Mouse (Mus musculus): Measurements from ENCODE around the gene Fam184b. TPM values are rescaled to one million over a fixed set of nuclear protein-coding genes. Genes with fewer than 3 reads are reported as not detected.

The Fam184b gene
- total RNA-seq, 4 experiments from 2014 or later: 0.22 to 0.58 (median 0.42) TPM

DNA sequence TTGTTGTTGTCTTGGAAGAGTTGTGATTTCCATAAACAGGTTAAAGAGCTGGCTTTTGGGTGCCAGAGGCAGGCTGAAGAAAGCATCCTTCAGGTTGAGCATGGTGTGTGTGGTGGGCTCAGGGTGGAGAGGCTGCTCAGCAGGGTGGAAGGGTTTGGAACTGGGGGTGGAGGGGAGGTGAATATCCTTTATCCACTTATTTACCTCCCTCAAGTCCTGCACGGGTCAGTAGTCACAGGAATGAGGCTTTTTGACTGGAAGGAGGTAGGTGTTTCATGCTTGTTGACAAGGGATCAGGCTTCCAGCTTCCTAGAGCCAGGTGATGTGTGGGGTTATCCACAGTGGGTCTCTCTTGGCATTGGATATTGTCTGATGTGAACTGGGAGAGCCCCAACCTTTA, 124.8 kb downstream of the Fam184b start:
- DNase-seq (ENCODE audit: low spot score in 2 of 2): no peak

- DNase-seq (ENCODE audit: low spot score in 2 of 2): no peak
These were observed 125.9 kb downstream of the Fam184b start for GRCm38 (mm10) chr5:45513511-45513910.

GRCm38 (mm10) chr5:45512908-45513307, 126.5 kb downstream of the Fam184b start:
- DNase-seq (ENCODE audit: low spot score in 2 of 2): no peak

- no peak for DNase-seq (ENCODE audit: low spot score in 2 of 2)
These were observed 129.3 kb downstream of the Fam184b start for GRCm38 (mm10) chr5:45510071-45510470.

DNA sequence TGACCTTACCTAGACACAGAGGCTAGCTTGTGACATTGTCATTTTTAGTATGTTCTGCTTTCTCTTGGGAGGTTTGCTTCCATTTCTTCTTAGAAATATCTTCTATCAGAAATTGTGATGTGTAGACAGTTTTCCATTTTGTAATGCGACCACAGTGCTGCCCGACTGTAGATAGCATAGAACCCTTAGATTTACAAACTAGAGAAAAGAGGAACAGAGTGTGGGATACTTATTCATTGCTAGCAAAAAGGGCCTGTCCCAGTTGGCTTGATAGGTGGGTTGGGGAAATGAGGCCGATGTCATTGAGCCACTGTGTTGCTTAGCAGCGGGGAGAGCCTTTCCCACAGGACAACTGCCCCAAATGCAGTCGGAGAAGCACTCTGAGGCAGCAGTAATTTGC, 141.8 kb downstream of the Fam184b start:
- DNase-seq (ENCODE audit: low spot score in 2 of 2): no peak

DNA sequence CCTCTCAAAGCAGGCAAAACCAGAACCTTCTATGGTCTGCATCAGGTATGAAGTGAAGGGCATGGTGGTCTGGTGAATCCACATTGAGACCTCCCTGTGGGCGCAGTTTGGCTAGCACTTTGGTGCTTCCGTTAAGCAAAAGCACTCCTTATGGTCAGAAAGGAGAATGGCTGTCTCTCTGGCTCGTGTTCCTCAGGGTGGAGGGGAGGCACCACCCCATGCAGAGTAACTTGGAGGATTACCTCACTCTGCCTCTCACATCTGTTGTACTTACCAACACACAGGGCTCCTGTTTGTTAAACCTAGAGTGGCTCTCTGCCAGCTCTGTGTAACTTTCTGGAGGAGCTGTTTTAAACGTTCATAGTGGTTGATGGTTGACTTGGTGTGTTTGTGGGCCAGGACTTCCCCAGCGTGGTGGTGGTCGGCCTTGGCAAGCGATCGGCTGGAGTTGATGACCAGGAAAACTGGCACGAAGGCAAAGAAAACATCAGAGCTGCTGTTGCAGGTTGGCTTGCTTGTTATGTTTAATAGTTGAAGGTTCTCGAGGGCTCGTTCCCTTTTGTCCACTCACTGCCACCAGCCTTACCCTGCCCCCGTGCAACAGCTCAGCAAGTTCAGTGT, 142.4 kb downstream of the Fam184b start:
- DNase-seq (ENCODE audit: low spot score in 2 of 2): no peak

DNA sequence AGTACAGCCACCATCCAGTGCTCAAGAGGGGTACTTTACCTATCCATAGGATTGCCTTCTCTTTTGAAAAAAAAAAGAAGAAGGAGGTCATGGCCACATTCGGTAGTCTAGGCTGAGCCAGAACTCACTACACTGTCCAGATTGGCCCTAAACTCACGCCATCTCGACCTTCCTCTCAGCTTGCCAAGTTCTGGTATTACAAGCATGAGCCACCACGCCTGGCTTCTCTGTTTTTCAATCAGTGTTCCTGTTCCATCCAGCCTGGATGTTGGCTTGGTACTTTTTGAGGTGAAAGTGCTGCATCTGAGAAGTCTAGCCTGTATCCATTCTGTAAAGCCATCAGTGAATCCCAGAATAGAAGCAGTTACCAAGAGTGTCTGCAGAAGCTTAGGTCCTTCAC, 142.9 kb downstream of the Fam184b start:
- no peak for DNase-seq (ENCODE audit: low spot score in 2 of 2)

- DNase-seq (ENCODE audit: low spot score in 2 of 2): no peak
These were observed 143.4 kb downstream of the Fam184b start for GRCm38 (mm10) chr5:45496042-45496441.

- DNase-seq (ENCODE audit: low spot score in 2 of 2): no peak
These were observed 143.9 kb downstream of the Fam184b start for GRCm38 (mm10) chr5:45495429-45495975.

DNA sequence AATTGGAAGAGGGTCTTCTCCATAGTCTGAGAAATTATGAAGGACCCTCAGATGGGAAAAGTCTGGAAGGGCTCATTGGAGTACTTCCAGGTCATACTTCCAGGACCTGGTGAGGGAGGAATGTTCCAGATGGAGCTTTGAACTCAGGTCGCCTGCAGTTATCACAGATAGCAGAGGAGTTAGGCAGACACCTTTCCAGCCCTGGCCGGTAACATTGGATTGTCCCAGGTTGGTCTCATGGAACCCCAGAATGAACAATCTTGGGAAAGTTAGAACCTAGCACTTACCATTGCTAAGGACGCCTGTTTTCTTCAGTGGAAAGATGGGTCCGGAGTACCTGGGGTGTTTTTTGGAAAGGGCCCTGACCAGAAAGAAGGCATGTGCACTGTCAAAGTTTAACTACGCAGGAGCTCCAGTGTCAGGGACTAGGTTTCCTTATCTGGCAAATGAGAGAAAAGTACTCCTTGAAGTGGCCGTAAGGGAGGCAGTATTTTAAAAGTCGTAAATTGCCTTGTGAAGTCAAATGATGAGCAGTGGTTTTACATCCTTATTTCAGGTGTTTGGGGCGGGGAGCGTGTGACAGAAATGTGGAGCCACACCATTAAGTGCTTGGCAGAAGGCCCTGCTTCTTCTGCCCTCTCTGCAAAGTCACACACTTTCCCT, 145.2 kb downstream of the Fam184b start:
- DNase-seq (ENCODE audit: low spot score in 2 of 2): no peak

DNA sequence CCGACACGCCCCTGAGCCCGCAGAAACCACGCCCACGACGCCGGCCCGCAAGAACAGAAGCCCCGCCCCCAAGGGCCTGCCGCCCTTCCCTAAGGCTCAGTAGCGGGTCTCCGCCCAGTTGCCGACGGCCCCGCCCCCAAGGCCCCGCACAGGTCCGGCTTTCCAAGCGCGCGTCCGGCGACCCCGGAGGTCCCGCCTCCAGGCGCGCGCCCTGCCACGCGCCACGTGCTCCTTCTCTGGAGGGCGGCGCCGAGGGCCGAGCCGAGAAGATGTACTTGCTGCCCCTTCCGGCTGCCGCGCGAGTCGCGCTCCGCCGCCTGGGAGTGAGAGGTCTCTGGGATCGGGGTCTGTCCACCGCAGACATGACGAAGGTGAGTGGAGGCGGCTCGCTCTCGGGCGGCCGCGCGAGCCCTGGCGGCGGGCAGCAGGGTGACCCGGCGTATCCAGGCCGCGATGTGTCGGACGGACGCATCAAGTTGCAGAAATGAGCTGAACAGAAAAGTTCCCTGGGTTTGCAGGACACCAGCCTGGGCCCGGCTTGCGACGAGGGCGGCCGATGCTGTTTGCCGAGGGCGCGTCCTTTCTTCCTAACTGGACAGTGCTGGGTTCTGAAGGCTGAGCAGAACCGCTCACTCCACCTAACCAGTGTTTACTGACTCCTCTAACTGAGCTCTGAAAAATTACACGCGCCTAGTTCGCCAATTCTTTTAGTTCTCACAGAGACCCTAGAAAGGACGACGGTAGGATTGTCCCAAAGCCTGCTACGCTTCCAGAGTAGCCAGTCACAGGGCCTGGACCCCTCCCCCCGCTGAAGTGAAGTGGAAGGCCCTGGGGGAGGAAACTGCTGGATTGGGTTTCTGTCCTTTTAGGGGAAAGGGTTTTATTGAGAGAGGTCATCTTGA, 146.0 kb downstream of the Fam184b start, which contains the start of gene Lap3:
Gene Lap3, plus strand, starts transcription at position 184 of the 902 bp plus-strand sequence.
- peak; percentile 99 to 100 for DNase-seq (ENCODE audit: low spot score in 2 of 2)

DNA sequence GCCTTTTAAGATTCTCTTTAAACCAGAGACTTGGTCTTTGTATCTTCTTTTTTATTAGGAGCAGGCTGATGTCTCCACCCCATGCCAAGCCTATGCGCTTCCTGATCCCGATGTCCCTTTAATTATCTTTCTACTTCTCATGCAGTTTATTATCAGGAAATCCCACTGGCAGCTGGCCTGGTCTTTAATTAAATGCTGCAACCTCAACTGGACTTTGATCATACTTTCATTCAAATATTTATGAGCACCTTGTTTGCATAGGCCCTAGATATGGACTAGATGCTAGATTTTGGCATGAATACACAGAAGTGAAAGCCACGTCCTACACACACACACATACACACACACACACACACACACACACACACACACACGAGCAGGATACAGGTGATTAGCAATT, 147.6 kb downstream of the Fam184b start:
- no peak for DNase-seq (ENCODE audit: low spot score in 2 of 2)

- DNase-seq (ENCODE audit: low spot score in 2 of 2): no peak
These were observed 155.8 kb downstream of the Fam184b start for GRCm38 (mm10) chr5:45483654-45484053.

GRCm38 (mm10) chr5:45482607-45483006, 156.8 kb downstream of the Fam184b start:
- DNase-seq (ENCODE audit: low spot score in 2 of 2): no peak

- no peak for DNase-seq (ENCODE audit: low spot score in 2 of 2)
These were observed 158.3 kb downstream of the Fam184b start for GRCm38 (mm10) chr5:45481125-45481524.

GRCm38 (mm10) chr5:45480066-45480465, 159.3 kb downstream of the Fam184b start:
- DNase-seq (ENCODE audit: low spot score in 2 of 2): no peak

Other genes starting within 250 kb of the Fam184b start
- gene Qdpr, start 189.4 kb downstream of the Fam184b start, total RNA-seq (2022): 10 to 100 TPM; 41.4 to 61.9 (median 49.1) TPM
- gene Clrn2, start 185.9 kb downstream of the Fam184b start, total RNA-seq (2022): not detected
- 10 to 100 TPM; 51.1 to 69.2 (median 58.0) TPM for gene Lap3, start 146.2 kb downstream of the Fam184b start, total RNA-seq (2022)
- gene Med28, start 119.4 kb downstream of the Fam184b start, total RNA-seq (2022): 10 to 100 TPM; 55.1 to 62.7 (median 56.8) TPM
- gene Ncapg, start 30.3 kb upstream of the Fam184b start, total RNA-seq (2022): not detected
- gene Lcorl, start 218.0 kb upstream of the Fam184b start, total RNA-seq (2022): 1 to 10 TPM; 5.5 to 7.8 (median 6.0) TPM

Measured in gastrocnemius, adult 8-10 months (tissue).